Comparison of ENCODE assay signal across 21 mouse cellular contexts in the genomic region with DNA sequence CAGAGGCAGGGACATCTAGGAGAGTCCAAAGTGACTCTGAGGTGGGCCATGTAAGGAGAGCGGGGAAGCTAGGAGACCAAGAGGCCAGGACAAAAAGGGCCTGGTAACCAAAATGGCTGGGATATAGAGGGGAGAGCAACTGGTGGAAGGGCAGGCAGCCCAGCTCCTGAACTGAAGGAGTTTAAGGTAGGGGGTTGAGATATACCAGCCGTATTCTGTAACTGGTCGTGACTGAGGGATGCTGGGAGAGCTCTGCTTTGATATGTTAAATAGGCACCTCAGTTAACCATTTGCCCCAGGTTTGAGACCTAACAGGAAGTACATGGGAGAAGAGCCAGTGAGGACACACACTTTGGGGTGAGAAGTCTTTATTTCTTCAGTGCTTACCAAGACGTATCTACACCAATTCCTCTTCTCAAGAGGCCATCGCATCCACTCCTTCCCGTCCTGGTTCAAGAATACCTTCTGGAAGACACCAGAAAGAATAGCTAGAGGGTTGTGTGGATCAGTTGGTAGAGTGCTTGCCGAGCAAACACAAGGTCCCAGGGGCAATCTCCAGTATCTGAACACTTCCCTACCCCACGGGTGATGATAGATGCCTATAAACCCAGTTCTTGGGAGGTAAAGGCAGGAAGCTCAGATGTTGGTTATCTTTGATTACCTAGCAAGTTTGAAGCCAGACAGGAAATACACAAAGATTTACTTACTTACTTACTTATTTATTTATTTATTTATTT. TPM values are rescaled to one million over a fixed set of nuclear protein-coding genes. Genes with fewer than 3 reads are reported as not detected.
DNase-seq lines count a peak whose midpoint lies in the region; ATAC-seq and TF ChIP-seq lines count a peak whose summit lies in the region.
"Had no signal": no experiment of that assay in that cellular context is flagged by ENCODE, and none has a peak within 500 bp of the region (broad histone marks: within the 10 kb centered on the region; RNA-seq: fewer than 3 reads in every experiment).

No protein-coding gene starts in this region.

- no peaks in the 10 kb centered on the region for H3K9me3 ChIP-seq in heart, embryonic 10.5 days
- no peaks in the 10 kb centered on the region for H3K9me3 ChIP-seq in hindbrain, embryonic 13.5 days
- peaks cover 5% of the 10 kb centered on the region; the same call in 1 of the 2 replicates for H3K9me3 ChIP-seq in hindbrain, embryonic 10.5 days
- H3K9me3 ChIP-seq in E14TG2a.4 (ENCODE audit: low read length) = no peaks in the 10 kb centered on the region
- H3K9me3 ChIP-seq: embryonic facial prominence, embryonic 13.5 days; forebrain, embryonic 13.5 days; limb, embryonic 13.5 days; liver, embryonic 13.5 days had no signal

- no peak for ATAC-seq in hindbrain, embryonic 13.5 days (ENCODE audit: low FRiP score)
- ATAC-seq: CD4-positive, CD25-positive, alpha-beta regulatory T cell, adult 4 months; forebrain, embryonic 13.5 days had no signal

- intact Hi-C loops in heart, postnatal 10 days (cut with DNase I) = loop anchor here (5.0 to 10.0 kb wide), 2 partner anchors 39 to 394 kb away; a partner anchor contains a TSS

- TF ChIP-seq CTCF in E14TG2a.4 (conservative IDR thresholded peaks at IDR 0.05; ENCODE audit: low read length) = no peak

- H3K9ac ChIP-seq in hindbrain, embryonic 13.5 days = no peak overlapping the region
- H3K9ac ChIP-seq: liver, embryonic 13.5 days had no signal

- H3K27ac ChIP-seq in heart, embryonic 10.5 days = no peak overlapping the region
- no peak overlapping the region for H3K27ac ChIP-seq in hindbrain, embryonic 13.5 days
- H3K27ac ChIP-seq in hindbrain, embryonic 10.5 days = no peak overlapping the region
- H3K27ac ChIP-seq: embryonic facial prominence, embryonic 13.5 days; forebrain, embryonic 13.5 days; limb, embryonic 13.5 days; liver, embryonic 13.5 days had no signal

- peak overlapping the region; percentile 72; the same call in 1 of the 2 replicates for H3K4me2 ChIP-seq in hindbrain, embryonic 13.5 days

- peaks cover 31% of the 10 kb centered on the region for H3K27me3 ChIP-seq in heart, embryonic 10.5 days (ENCODE audit: insufficient read depth, poor library complexity, severe bottlenecking)
- H3K27me3 ChIP-seq in hindbrain, embryonic 13.5 days = peaks cover 56% of the 10 kb centered on the region
- peaks cover 59% of the 10 kb centered on the region for H3K27me3 ChIP-seq in hindbrain, embryonic 10.5 days (ENCODE audit: insufficient read depth, poor library complexity, severe bottlenecking)
- H3K27me3 ChIP-seq in E14TG2a.4 (ENCODE audit: insufficient read depth, low read length) = peaks cover 5% of the 10 kb centered on the region; the same call in 1 of the 2 replicates

- DNase-seq in heart, embryonic 10.5 days (ENCODE audit: low spot score) = no peak
- DNase-seq in heart, postnatal 10 days = no peak
- DNase-seq in hindbrain, embryonic 10.5 days (ENCODE audit: low spot score) = no peak
- DNase-seq in R1 (ENCODE audit: low read depth, low spot score) = peak; percentile 76
- DNase-seq in cerebellum, postnatal 4 days (ENCODE audit: low spot score in 2 of 2) = no peak
- DNase-seq: liver, embryonic 13.5 days; thymus, postnatal 14 days had no signal

- peaks cover 49% of the 10 kb centered on the region for H3K4me1 ChIP-seq in heart, embryonic 10.5 days
- H3K4me1 ChIP-seq in hindbrain, embryonic 13.5 days (replicated peaks) = peaks cover 45% of the 10 kb centered on the region
- H3K4me1 ChIP-seq in hindbrain, embryonic 10.5 days (replicated peaks) = peaks cover 39% of the 10 kb centered on the region
- peaks cover 98% of the 10 kb centered on the region for H3K4me1 ChIP-seq in E14TG2a.4 (replicated peaks; ENCODE audit: low read depth, low read length)

- 48% methylated on average over 8 of the region's 8 CpGs for WGBS in heart, embryonic 10.5 days
- 69% methylated on average over 8 of the region's 8 CpGs for WGBS in hindbrain, embryonic 13.5 days
- 69% methylated on average over 8 of the region's 8 CpGs for WGBS in hindbrain, embryonic 10.5 days

- H3K36me3 ChIP-seq in heart, embryonic 10.5 days = peaks cover 38% of the 10 kb centered on the region
- H3K36me3 ChIP-seq in hindbrain, embryonic 13.5 days = peaks cover 30% of the 10 kb centered on the region
- H3K36me3 ChIP-seq in hindbrain, embryonic 10.5 days = peaks cover 29% of the 10 kb centered on the region
- H3K36me3 ChIP-seq in E14TG2a.4 (ENCODE audit: insufficient read depth, low read length) = peaks cover 44% of the 10 kb centered on the region

- H3K4me3 ChIP-seq in heart, embryonic 10.5 days = peak overlapping the region; percentile 60; the same call in 1 of the 2 replicates
- no peak overlapping the region for H3K4me3 ChIP-seq in hindbrain, embryonic 13.5 days
- no peak overlapping the region for H3K4me3 ChIP-seq in hindbrain, embryonic 10.5 days
- peak overlapping the region; percentile 14; the same call in 1 of the 2 replicates for H3K4me3 ChIP-seq in E14TG2a.4 (replicated peaks; ENCODE audit: low read length)

RNA-seq across cellular contexts. Expression of a gene that starts 12.1 kb away (rescaled TPM):
- 0.16 and 0.35 TPM in 2 replicates for polyA plus RNA-seq in heart, embryonic 10.5 days (2016; fragmentation: Nextera tagmentation; extraction: Ambion mirVana)
- total RNA-seq in heart, postnatal 10 days (2021) = 1 to 10 TPM; 3.4 to 6.9 TPM
- polyA plus RNA-seq in hindbrain, embryonic 13.5 days (2015; fragmentation: Nextera tagmentation; extraction: Ambion mirVana) = 0.81 and 0.83 TPM in 2 replicates
- polyA plus RNA-seq in hindbrain, embryonic 10.5 days (2016; fragmentation: Nextera tagmentation; extraction: Ambion mirVana) = 0.30 and 0.47 TPM in 2 replicates
- total RNA-seq: granulocyte monocyte progenitor cell, adult 5-6 weeks; megakaryocyte-erythroid progenitor cell, adult 5-6 weeks had no signal
- polyA plus RNA-seq: CD4-positive, CD25-positive, alpha-beta regulatory T cell, adult 4 months had no signal

RNA-seq across cellular contexts. Expression of a gene that starts 12.2 kb away (rescaled TPM):
- polyA plus RNA-seq in heart, embryonic 10.5 days (2016; fragmentation: Nextera tagmentation; extraction: Ambion mirVana) = 127 and 180 TPM in 2 replicates
- 100 to 1,000 TPM; 266 to 279 TPM for total RNA-seq in heart, postnatal 10 days (2021)
- polyA plus RNA-seq in hindbrain, embryonic 13.5 days (2015; fragmentation: Nextera tagmentation; extraction: Ambion mirVana) = 29.0 and 29.8 TPM in 2 replicates
- polyA plus RNA-seq in hindbrain, embryonic 10.5 days (2016; fragmentation: Nextera tagmentation; extraction: Ambion mirVana) = 33.1 and 37.7 TPM in 2 replicates

RNA-seq across cellular contexts. Expression of a gene that starts 31.7 kb away (rescaled TPM):
- polyA plus RNA-seq in heart, embryonic 10.5 days (2016; fragmentation: Nextera tagmentation; extraction: Ambion mirVana) = 0.22 and 1.3 TPM in 2 replicates
- total RNA-seq in heart, postnatal 10 days (2021) = 1 to 10 TPM; 7.7 to 9.7 TPM
- polyA plus RNA-seq in hindbrain, embryonic 13.5 days (2015; fragmentation: Nextera tagmentation; extraction: Ambion mirVana) = 4.3 and 4.7 TPM in 2 replicates
- 2.2 TPM in 2 replicates for polyA plus RNA-seq in hindbrain, embryonic 10.5 days (2016; fragmentation: Nextera tagmentation; extraction: Ambion mirVana)
- total RNA-seq: granulocyte monocyte progenitor cell, adult 5-6 weeks; megakaryocyte-erythroid progenitor cell, adult 5-6 weeks had no signal
- polyA plus RNA-seq: CD4-positive, CD25-positive, alpha-beta regulatory T cell, adult 4 months; liver, embryonic 13.5 days had no signal

RNA-seq across cellular contexts. Expression of a gene that starts 51.5 kb away (rescaled TPM):
- 0.06 TPM in 1 of 2 replicates, not detected in the other for polyA plus RNA-seq in heart, embryonic 10.5 days (2016; fragmentation: Nextera tagmentation; extraction: Ambion mirVana)
- under 1 TPM; 0.07 to 0.10 TPM for total RNA-seq in heart, postnatal 10 days (2021)
- polyA plus RNA-seq in hindbrain, embryonic 13.5 days (2015; fragmentation: Nextera tagmentation; extraction: Ambion mirVana) = 0.05 TPM in 1 of 2 replicates, not detected in the other
- not detected in 2 replicates for polyA plus RNA-seq in hindbrain, embryonic 10.5 days (2016; fragmentation: Nextera tagmentation; extraction: Ambion mirVana)
- total RNA-seq: gastrocnemius, adult 18-20 months; megakaryocyte-erythroid progenitor cell, adult 5-6 weeks had no signal
- polyA plus RNA-seq: CD4-positive, CD25-positive, alpha-beta regulatory T cell, adult 4 months; cerebellum, adult 2 months; embryonic facial prominence, embryonic 13.5 days; forebrain, embryonic 13.5 days; intestine, postnatal 0 days; kidney, embryonic 14.5 days; limb, embryonic 13.5 days; lung, embryonic 14.5 days; stomach, embryonic 14.5 days had no signal

Comparison
In these comparisons a context has a peak if more than half of its experiments do, and no peak if none do; other contexts are left out.
1. H3K4me3 ChIP-seq: peak in heart, embryonic 10.5 days (single experiment) and E14TG2a.4 (single experiment); none in hindbrain, embryonic 13.5 days (single experiment) and hindbrain, embryonic 10.5 days (single experiment).